Mouse (Mus musculus) layer of hippocampus, adult 8-10 months (tissue): ENCODE measurements at regions not wholly inside any gene's neighbourhood (a gene's known extent, or its start where the extent isn't known, plus 50 kb on each side); places are given as distances from the start of the nearest gene placed in this dataset.
"Not testable (repeated sequence)": the region's sequence is repeated elsewhere in the genome, so short reads cannot be mapped to it uniquely, and the experiment has no call there.

Source experiments
- DNase-seq, 2 experiments: peaks; one replicate each; pipeline ENCODE4 v3.0.0; 2022; ENCODE audit warnings: low spot score in 2 of 2

- peak in 1 of 2 experiments; percentile 16 for DNase-seq
Measured at GRCm38 (mm10) chr12:29049105-29049511, 297.5 kb downstream of the Eipr1 start.

- DNase-seq = no peak
Measured at GRCm38 (mm10) chr12:29049801-29050200, 298.2 kb downstream of the Eipr1 start.

GRCm38 (mm10) chr12:29050516-29051251, 299.1 kb downstream of the Eipr1 start:
- DNase-seq = no peak

- no peak for DNase-seq
Measured at GRCm38 (mm10) chr12:29054367-29054766, 302.8 kb downstream of the Eipr1 start.

DNA sequence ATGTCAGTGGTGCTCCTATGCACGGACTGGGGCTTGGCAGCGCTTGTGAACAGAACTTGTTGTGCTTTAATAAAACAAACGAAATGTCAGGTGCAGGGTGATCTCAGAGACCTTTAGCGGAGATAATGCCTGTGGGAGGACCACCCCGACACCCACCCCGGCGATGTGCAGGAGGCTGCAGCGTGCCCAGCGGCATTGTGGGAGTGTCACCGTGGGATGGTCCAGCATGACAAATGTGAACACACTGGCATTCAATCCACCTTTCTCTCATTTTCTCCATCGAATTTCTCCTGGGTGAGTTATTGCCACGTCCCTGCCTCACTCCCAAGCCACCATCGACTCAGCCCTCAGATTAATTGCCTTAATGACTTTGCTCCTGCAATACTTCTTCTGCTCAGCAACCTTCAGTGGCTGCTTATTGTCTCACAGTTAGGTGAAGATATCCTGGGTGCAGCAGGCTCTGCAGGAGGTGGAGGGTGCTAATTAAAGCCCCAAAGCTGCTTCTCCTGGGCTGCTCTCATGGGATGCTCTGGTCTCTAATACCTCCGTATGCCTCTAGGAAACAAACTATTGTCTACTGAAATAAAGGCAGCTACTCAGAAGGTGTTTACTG, 310.5 kb downstream of the Eipr1 start:
- no peak for DNase-seq

- no peak for DNase-seq
Measured at GRCm38 (mm10) chr12:29062801-29063200, 311.2 kb downstream of the Eipr1 start.

- no peak for DNase-seq
Measured at GRCm38 (mm10) chr12:29068180-29068579, 316.6 kb downstream of the Eipr1 start.

DNA sequence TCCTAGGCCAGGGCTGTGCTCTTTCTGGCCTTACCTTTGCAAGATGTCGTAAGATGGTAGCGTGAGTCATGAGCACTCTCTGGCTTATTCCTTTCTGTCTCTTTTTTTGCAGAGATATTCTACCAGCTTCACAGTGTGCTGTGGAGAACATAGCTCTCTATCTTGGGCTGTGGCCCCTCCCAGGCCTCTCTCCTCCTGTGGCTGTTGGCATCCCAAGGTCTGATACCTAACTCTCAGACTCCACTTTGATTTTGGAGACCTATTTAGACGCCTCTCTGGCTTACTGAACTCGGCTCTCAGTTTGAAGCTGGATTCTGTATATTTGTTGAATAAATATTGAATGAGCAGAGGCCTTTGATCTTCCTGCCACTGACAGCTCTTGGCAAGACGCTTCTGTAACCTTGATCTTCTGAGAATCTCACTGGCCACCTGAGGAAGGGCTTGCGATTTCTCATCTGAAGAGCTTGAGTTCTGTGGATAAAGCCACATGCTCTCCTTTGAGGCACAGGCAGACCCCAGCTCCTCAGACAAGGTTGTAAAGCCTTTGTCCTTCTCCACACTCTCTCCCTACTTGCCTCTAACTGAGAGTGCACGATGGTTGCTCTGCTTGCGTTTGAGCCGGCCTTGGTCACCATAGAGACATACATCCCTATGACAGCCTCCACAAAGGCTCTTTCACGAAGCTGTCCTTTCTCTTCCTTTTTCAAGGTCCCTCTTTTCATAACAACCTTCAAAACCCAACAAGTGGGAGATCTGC, 323.7 kb downstream of the Eipr1 start:
- no peak for DNase-seq

GRCm38 (mm10) chr12:29076606-29077005, 325.0 kb downstream of the Eipr1 start:
- DNase-seq = no peak

GRCm38 (mm10) chr12:29079011-29079410, 327.4 kb downstream of the Eipr1 start:
- DNase-seq = no peak

- DNase-seq = peak; percentile 71 to 75
Measured at GRCm38 (mm10) chr12:29083426-29084221, 332.0 kb downstream of the Eipr1 start.

GRCm38 (mm10) chr12:29087245-29087644, 335.6 kb downstream of the Eipr1 start:
- DNase-seq = not testable (repeated sequence)

GRCm38 (mm10) chr12:29089634-29090033, 338.0 kb downstream of the Eipr1 start:
- no peak for DNase-seq

- DNase-seq = no peak
Measured at GRCm38 (mm10) chr12:29090451-29090850, 338.8 kb downstream of the Eipr1 start.

GRCm38 (mm10) chr12:29095406-29096032, 343.9 kb downstream of the Eipr1 start:
- DNase-seq = no peak

- DNase-seq = peak; percentile 17 to 40
Measured at GRCm38 (mm10) chr12:29096033-29096913, 344.7 kb downstream of the Eipr1 start.

DNA sequence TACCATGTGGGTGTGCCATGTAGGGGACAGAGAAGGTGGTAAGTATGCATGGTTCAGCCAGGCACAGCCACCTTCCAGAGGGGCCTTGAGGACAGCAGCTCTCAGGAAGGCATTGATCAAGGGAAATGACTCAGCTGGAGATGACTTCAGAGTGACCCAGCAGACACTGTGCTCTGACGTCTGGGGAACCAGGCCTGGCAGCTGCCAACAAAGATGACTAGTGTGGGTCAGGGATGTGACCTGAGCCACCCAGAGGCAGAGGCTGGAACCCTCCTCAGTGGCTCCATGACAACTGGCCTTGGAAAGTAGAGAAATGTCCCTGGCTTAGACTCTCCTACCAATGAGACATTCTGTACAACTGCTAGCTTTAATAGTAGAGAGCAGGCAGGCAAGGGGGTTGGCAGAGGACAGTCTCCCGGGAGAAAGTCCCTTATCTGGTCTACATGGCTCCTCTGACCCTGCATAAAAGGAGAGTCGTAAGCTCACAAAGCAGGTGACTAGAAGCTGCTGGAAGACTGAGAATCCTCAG, 348.5 kb downstream of the Eipr1 start:
- no peak for DNase-seq

GRCm38 (mm10) chr12:29106893-29107719, 355.5 kb downstream of the Eipr1 start:
- DNase-seq = no peak

DNA sequence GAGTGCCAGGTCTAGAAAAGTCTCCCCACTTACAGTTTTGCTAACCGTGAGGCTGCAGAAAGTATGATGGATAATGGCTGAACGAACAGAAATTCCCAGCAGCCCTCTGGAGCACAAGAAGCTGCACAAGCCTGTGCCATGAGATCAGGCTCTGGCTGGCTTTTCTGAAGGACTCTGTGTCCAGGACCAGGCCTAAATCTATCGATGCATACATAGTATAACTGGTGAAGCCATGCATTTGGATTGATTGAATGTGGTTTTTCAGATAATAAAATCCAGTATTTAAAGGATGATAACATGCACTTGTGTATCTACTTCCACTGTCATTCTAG, 356.1 kb downstream of the Eipr1 start:
- no peak for DNase-seq
